Mouse (Mus musculus) heart, adult 9 months (tissue): ENCODE measurements around the gene Lats1.
"Not testable (repeated sequence)": the region's sequence is repeated elsewhere in the genome, so short reads cannot be mapped to it uniquely, and the experiment has no call there.

Experiments
- DNase-seq, 2 experiments: peaks; one replicate each; pipeline ENCODE4 v3.0.0; 2022; ENCODE audit warnings: low spot score in 2 of 2

Lats1 gene

GRCm38 (mm10) chr10:7726501-7726812, 45.4 kb downstream of the Lats1 start:
- no peak for DNase-seq

DNA sequence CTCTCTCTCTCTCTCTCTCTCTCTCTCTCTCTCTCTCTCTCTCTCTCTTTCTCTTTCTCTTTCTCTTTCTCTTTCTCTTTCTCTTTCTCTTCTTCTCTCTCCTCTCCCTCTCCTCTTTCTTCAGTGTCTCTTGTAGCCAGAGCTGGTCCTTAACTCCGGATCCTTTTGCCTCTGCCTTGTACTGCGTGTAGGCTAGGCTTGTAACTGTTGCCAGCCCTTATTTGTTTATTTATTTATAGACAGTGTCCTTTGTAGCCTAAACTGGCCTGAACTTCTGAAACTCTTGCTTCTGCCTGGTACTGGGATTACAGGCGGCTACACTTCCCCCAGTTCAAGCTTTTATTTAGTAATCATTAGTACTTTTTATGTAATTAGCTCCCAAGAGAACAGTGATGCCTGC, 46.0 kb downstream of the Lats1 start:
- DNase-seq: no peak

DNA sequence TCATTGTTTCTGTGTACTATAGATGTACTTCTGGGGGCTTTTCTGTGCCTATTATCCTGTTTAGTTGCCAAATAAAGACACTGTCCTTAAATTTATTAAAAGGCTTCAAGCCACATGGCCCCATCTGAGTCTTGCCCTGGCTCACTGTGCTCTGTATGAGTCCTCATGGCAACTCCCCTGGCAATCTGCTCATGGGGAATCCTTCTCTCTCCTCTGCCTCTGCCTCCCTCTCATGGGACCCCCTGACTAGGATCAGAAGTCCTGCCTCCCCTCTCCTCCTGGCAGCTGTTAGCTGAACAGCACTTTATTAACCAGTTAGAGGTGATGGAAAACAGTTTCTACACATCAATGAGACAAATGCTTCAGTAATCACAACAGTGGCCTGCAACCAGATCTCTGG, 50.6 kb downstream of the Lats1 start:
- DNase-seq: no peak

- no peak for DNase-seq
Measured at GRCm38 (mm10) chr10:7737122-7737521, 56.1 kb downstream of the Lats1 start.

DNA sequence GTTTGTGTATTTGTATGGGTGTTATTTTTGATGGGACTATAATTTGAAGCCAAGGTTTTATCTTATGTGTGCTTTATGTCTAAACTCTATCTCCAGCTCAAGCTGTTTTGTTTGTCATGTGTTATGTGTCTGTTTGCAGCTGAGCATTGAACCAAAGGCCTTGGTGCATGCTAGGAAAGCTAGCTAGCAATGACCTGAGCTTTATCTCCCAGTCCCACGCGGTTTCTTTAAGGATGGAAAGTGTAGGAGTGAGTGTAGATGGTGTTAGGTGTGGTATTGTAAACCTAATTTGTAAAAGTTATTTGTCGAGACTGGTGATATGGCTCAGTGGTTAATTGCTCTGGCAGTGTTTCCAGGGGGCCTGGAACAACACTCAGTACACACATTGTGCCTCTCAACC, 56.9 kb downstream of the Lats1 start:
- DNase-seq: no peak

GRCm38 (mm10) chr10:7745528-7745927, 64.5 kb downstream of the Lats1 start:
- DNase-seq: not testable (repeated sequence)

DNA sequence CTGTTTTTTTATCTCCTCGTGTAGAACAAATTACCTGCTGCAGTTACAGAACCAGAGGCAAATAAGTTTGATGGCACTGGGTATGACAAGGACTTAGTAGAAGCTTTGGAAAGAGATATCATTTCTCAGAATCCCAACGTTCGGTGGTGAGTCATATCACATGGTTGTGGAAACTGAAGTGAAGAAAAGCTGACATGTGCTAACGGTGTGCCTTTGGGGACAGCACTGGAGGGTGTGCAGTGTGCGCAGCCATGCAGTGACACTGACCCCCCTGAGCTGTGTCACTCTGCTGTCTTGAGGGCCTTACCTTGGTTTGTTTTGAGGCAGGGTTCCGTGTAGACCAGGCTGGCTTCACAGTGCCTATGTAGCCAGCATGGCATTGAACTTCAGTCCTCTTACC, 67.7 kb downstream of the Lats1 start:
- no peak for DNase-seq

- no peak for DNase-seq
Measured at GRCm38 (mm10) chr10:7757544-7757943, 76.5 kb downstream of the Lats1 start.
